Mouse (Mus musculus): Measurements from ENCODE around the gene Galnt17.

The Galnt17 gene

DNA sequence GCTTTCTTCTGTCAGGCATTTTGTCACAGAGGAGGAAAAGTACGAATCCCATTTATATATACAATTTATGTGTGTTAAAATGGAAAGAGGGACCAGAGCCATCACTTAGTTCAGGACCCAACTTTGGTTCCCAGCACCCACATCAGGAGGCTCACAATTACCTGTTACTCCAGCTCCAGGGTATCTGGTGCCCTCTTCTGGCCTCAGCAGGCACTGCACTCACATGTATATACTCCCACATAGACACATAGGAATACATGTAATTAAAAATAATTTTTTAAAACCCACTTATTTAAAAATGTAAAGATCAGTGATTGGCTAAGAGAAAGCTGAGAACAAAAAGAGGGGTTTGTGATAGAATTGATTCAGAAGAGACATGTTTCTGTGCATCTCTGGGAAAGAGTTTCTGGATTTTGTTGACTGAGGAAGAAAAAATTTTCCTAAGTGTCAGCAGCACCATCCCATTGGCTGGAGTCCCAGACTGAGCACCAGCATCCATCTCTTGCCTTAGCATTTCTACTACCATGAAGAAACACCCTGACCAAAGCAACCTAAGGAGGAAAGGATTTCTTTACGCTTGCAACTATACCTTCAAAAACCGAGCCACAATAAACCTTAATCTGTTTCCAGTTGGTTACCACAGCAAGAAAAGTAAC, 381.0 kb downstream of the Galnt17 start:
- DNase-seq (ENCODE audit: low read depth, low spot score) = no peak

DNA sequence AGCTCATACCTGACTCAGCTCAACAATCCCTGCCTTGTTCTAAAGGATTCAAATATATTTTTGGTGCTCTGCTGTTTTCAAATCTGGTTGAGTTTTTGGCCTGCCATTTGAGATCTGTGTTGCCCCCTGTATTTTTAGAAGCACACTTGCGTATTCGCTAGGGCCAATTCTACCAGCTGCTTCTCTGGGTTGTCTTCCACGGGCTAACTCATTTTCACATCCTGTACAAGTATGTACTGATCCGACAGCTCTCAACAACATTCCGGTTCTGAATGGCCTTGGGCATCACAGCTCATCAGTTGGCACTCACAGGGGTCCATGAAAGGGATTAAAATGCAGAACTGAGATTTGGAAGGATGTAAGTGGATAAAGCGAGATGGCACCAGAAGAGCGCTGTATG, 382.6 kb downstream of the Galnt17 start:
- no peak for DNase-seq (ENCODE audit: low read depth, low spot score)

DNA sequence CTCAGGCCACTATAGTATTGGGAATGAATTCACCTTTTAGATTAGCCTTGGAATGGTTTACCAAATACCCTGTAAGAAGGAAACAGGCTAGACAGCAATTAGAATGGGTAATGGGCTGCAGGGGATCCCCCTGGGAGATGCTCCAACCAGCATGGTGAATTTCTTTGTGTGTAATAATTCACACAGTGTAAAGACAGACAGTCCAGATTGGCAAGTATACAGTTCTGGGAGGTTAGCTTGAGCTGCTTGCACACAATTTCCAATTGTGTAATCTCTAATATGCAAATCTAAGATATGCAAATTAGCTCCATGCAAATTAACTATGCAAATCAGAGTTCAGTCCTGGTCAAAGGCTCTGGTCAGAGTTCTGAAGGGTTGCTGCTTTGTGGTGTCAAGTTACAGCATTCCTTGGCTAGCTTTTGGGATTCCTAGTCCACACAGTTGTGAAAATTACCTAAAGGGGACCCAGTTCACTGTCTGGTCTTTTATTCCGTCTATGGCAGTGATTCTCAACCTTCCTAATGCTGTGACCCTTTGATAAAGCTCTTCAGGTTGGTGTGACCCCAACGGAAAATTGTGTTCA, 384.0 kb downstream of the Galnt17 start:
- DNase-seq (ENCODE audit: low read depth, low spot score) = no peak

DNA sequence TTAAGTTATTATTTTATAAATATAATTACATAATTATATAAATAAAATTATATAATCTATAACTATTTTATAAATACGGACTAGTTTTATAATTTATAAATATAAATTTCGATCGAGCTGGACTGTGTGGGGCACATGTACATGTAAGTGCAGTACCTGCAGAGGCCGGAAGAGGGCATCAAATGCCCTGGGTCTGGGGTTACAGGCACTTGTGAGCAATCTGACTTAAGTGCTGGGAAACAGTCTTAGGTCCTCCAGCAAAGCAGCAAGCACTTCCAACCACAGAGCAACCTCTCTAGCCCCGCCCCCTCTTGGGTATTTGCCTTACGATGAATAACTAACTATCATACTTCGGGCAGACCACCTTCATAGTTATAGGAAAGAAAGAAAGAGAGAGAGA, 388.3 kb downstream of the Galnt17 start:
- DNase-seq (ENCODE audit: low read depth, low spot score) = no peak

DNA sequence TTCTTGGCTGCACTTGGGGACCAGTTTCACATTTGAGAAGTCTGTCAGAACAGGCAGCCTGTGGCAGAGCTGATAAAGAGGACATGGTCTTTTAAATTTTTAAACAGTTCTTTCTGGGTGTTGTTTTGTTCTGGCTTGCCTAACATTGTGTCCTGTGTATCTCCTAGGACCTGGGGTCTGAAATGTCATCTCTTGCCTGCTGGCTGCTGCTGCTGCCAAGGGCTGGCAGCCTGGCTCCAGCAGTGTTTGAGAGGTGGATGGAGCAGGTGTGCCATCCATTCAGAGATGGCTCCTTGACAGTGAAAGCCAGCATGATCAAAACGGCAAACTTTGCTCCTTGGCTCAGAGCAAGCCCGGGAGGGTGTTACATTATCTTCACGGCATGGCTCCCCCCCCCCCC, 393.7 kb downstream of the Galnt17 start:
- no peak for DNase-seq (ENCODE audit: low read depth, low spot score)

DNA sequence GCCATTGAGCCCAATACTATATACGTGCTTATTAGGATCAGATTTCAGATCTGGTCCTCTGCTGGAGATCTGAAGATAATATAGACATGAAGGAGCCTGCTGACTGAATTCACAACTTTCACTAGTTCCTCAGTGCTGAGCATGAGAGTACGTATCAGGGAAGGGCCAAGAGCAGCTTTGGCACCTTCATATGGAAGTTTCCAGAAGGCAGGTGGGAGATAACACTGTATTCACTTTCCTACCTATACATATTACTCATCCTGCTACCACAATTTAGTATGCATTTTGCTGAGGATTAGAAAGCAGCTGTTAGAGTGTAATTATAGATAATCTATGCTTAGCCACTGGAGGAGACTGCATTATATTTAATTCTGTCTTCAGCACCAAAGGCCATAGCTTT, 396.7 kb downstream of the Galnt17 start:
- no peak for DNase-seq (ENCODE audit: low read depth, low spot score)

DNA sequence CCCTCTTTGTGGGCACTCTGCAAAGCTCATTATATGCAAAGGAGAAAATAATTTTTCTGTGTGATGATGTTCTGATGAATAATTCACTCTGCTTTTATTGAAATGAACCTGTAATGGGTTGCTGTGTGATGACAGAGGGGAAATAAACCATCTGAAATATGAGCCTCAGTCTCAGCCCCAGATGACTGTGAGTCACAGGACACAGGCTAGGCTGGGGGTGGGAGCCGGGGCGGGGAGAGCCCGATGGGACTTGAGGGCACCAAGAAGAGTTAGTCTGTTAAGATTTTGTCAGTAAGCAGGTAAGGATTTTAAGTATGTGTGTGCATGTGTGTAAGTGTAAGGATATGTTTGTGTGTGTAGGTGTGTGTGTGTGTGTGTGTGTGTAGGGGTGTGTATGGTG, 406.6 kb downstream of the Galnt17 start:
- no peak for DNase-seq (ENCODE audit: low read depth, low spot score)

DNA sequence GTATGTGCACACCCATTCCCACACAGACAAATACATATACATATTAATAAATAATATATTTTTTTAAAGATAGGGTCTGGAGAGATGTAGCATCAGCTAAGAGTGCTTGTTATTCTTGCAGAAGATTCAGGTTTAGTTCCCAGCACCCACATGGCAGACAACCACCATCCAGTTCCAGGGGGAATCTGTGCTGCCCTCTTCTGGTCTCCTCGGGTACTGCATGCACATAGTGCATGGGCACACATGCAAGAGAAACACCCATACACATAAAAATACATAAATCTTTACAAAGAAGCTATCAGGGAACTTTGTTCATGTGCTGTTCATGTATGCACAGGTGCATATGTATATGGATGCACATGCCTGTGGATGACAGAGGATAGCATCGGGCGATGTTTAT, 412.3 kb downstream of the Galnt17 start:
- DNase-seq (ENCODE audit: low read depth, low spot score) = no peak

DNA sequence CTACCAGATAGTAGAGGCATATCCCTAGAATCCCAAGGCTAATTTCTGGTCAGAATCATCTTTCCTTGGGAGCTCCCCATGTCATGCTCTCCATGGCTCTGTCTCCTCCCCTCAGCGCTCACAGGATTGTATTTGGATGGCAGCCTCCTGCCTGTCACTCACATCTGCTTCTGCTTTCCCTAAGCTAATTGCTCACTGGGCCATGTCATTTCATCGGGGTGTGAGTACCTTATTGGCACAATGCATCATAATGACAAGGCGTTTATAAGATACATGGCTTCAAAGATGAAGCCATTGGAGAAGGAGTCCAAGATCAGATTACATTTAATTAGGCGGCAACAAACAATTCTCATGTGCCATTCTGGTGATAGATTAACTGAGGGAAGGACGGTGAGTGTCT, 416.6 kb downstream of the Galnt17 start:
- DNase-seq (ENCODE audit: low read depth, low spot score) = no peak

DNA sequence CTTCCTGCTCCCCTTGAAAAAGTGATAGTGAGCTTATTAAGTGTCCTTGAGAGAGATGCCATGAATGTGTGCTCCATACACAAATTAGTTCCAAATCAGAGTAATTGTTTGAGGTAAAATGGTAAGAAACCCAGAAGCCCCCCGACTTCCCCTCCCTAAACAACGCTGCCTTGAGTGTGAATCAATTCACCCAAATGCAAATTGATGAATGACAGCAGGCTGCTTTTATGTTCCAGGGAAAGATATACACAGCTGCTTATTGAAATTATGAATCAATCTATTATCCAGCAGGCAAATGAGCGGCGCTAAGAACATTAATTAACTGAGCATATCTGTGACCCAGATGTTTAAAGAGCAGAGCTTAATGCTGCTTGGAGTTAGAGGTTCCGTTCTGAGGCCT, 428.0 kb downstream of the Galnt17 start:
- no peak for DNase-seq (ENCODE audit: low read depth, low spot score)

DNA sequence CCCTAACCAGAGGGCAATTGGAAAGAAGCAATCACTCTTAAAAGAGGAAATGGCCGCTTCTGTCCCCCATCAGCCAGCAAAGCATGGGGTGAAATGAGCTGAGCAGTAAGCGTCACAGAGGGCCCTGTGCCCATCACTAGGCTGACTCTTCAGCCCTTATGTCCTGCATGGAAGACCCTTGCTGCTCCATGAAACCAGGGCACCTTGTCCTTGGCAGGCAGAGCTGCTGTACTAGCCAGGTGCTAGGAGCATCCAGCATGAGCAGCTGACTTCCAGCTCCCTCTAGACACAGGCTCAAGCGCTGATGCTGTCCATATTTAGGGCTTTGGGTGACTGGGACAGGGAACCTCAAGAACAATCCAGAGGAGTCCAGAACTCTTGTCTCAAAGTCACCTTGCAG, 432.9 kb downstream of the Galnt17 start:
- DNase-seq (ENCODE audit: low read depth, low spot score) = no peak

DNA sequence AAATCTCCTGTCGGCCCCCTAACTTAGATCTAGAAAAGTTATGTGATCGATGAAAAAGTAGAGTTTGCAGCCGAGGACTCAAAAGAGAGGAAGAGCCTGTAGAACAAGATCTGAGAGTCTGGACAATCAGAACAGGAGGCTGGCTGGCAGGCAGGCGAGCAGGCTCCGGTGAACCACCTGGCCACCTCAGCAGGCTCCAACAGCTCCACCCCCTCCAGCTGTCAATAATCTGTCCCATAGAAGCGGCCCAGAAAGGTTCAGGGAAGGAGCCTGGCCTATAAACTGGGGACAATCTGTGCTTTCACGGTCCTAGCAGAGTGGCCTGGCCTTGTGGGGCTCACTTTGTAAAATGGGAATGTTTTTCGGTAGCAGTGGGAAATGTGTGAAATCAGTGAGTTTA, 437.2 kb downstream of the Galnt17 start:
- DNase-seq (ENCODE audit: low read depth, low spot score) = no peak

DNA sequence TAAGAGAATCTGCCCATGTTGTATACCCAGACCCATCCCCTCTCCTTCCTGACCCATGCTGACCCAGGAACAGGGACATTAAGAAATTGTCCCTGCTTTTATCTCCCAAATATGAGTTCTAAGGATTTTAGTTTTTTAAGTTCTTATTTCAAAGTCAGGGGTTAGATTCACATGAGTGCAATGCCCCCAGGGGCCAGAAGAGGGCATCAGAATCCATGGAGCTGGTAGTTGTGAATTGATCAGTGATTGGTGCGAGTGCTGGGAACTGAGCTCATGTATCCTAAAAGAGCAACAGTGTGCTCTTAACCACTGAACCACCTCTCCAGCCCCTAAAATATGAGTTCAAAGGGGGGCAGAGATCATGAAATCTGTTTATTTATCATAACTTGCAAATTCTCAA, 438.4 kb downstream of the Galnt17 start:
- DNase-seq (ENCODE audit: low read depth, low spot score) = no peak

DNA sequence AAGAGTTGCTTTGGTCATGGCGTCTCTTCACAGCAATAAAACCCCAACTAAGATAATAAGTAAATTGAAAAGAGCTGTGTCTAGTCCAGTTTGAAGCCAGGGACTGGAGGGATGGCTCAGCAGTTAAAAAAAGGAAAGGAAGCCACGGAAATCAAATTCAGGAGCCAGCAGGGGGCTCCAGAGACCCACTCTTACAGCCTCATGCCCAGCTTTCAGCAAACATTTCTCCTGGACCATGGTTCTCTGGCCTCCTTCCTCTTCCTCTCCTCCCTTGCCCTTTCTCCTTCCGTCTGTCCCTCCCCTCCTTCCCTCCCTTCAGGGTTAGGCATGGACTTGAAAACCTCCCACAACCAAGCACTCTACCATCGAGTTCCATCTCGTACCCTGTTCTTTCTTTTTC, 446.0 kb downstream of the Galnt17 start:
- no peak for DNase-seq (ENCODE audit: low read depth, low spot score)

DNA sequence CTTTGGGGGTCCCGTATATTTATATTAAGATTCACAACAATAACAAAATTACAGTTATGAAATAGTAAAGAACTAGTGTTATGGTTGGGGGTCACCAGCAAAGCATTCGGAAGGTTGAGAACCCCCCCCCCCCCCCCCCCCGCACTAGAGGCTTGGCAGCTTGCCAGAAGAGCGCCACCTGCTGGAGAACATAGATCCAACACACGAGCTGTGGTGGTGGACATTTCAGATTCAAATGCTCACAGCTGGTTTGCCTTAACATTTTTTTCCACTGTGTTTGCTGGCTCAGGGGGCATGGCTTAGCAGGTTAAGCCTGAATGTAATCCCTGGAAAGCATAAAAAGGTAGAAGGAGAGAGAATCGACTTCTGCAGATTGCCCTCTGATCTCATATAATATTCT, 448.6 kb downstream of the Galnt17 start:
- DNase-seq (ENCODE audit: low read depth, low spot score) = no peak

DNA sequence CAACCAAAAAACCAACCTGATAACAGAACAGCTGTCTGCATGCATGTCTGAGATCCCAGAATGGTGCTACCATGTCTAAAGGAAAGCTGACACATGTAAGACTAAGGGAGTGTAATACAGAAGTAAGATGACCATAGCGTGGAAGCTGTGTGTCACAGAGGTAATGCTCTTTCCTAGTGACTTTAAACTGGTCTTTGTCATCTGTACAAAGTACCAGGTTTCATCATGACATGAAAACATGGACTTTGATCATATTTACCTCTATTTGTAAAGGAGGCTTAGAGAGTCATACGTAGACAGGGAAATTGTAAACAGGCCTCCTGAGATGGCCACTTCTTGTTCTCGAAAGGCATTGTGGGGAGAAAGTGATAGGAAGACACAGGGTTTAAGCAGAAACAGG, 449.6 kb downstream of the Galnt17 start:
- no peak for DNase-seq (ENCODE audit: low read depth, low spot score)

DNA sequence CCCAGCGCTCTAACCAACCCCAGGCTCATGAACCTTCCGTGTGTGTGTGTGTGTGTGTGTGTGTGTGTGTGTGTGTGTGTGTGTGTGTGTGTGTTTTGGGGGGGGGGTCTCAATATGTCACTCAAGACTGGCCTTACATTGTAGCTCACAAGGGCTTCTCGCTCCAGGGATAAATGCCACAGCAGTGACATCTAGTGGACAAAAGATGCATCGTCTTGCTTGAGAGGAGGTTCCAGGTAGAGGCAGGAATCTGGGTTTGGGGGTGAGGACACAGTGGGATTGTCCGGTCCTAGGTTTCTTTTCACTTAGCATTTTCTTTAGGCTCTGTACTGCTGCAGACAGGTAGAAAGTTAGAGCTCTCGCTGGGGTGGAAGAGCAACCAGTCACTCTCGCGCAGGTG, 450.1 kb downstream of the Galnt17 start:
- peak; percentile 52 for DNase-seq (ENCODE audit: low read depth, low spot score)

DNA sequence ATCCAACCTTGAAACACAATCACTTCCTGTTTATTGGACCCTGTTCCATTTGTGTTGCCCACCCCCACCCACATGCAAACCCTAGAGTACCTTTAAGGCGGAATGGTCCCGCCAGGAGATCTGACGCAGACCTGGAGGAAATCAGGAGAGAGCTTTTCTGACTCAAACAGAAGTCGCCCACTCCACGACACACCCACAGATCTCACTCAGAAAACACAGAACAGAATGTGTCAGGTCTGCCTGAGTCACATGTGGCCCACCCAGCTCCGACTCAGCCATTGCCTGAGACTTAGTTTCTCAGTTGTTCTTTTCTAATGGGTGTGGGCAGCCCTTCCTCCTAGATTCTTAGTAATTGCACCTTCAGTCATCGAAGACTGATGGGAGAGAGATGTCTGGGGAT, 453.9 kb downstream of the Galnt17 start:
- DNase-seq (ENCODE audit: low read depth, low spot score) = no peak

DNA sequence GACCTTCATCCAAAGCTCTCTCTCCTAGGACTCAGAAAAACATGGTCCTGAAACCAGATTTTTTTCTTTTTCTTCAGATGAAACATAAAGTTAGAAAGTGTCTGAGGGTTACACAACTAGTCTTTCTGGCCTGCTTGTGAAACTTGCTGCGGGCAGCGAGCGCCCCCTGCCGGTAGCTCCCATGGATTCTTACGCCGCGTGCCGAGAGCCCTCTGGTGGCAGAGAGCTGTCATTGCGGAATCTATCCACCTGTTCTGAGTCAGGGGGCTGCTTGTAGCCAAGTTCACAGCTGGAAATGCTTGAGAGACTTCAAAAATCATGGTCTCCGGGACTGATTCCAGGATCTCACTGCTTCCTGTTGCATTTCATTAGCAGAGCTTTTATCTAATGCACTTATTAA, 454.9 kb downstream of the Galnt17 start:
- peak; percentile 81 for DNase-seq (ENCODE audit: low read depth, low spot score)

DNA sequence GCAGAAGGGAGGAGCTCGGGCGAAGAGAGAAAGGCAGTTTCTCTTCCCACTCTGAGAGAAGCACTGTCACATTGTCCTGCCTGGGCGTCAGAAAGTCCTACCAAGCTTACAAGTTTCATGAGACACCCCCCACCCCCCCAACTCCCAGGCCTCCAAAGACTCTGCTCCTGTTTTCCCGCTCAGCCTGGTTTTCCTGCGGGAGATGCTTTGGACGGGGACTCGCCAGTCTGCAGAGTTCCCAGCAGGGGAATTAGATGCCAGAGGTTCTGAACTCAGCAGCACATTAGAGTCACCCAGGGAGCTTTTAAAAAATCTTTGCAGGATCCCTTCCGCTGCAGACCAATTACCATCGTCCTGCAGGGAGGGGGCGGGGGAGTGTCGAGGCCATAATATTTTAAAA, 456.1 kb downstream of the Galnt17 start:
- DNase-seq (ENCODE audit: low read depth, low spot score) = no peak

DNA sequence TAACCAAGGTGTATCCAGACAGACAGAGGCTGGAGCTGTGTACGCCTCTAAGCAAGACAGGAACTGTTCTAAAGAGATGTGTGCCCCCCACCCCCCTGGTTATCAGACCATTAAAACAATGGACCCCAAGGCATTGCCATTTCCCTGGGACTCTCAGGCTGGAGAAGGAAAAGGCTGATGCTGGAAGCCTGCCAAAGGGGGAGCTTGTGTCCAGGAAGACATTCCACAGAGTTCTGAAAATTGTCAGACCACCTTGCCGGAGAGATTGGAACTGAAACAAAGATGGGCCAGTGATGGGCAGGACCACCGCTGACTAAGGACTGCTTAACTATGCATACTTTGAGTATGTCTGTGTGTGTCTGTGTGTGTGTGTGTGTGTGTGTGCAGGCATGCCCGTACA, 458.7 kb downstream of the Galnt17 start:
- DNase-seq (ENCODE audit: low read depth, low spot score) = no peak

DNA sequence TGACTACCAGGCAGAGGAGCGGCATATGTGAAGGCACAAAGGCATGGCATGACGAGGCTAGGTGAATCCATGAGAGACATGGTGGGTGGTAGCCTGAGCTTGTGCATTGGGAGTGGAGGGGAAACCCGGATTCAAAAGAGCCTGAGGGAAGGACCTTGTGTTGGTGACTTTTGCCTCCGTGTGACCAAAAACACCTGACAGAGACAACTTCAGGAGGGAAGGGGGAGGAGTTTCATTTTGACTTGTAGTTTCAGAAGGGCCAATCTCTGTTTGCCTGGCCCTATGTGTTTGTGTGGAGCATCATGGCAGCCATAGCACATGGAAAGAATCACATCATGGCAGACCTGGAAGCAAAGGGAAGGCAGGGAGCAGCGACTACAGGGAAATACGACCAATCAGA, 459.7 kb downstream of the Galnt17 start:
- DNase-seq (ENCODE audit: low read depth, low spot score) = no peak

DNA sequence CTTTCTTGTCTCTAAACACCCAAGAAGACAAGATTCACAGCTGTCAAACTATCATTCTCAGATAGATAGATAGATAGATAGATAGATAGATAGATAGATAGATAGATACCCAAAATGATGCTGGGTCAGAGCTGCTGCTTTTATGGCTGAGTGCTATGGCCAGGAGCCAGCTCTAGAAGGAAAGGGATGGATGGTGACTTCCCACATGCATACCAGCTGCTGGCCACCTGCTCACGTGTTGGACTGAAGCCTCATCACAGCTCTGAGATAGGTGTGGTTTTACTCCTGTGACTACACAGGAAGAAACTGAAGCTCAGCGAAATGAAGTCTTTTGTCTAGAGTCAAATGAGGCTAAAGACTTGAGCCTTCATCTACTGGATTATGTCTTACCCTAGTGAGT, 482.5 kb downstream of the Galnt17 start:
- DNase-seq (ENCODE audit: low read depth, low spot score) = no peak
